Comparison of ENCODE assay signal across 14 mouse cellular contexts in genomic region chr8:121090716-121091115, GRCm38 (mm10). TPM values are rescaled to one million over a fixed set of nuclear protein-coding genes. Genes with fewer than 3 reads are reported as not detected.
DNase-seq lines count a peak whose midpoint lies in the region; ATAC-seq and TF ChIP-seq lines count a peak whose summit lies in the region.
"Had no signal": no experiment of that assay in that cellular context is flagged by ENCODE, and none has a peak within 500 bp of the region (broad histone marks: within the 10 kb centered on the region; RNA-seq: fewer than 3 reads in every experiment).

No protein-coding gene starts in this region.

- H3K36me3 ChIP-seq in hindbrain, embryonic 11.5 days (ENCODE audit: control insufficient read depth, insufficient read depth, low read length), result no peaks in the 10 kb centered on the region
- no peaks in the 10 kb centered on the region for H3K36me3 ChIP-seq in hindbrain, embryonic 14.5 days (replicated peaks; ENCODE audit: control insufficient read depth, insufficient read depth)
- no peaks in the 10 kb centered on the region for H3K36me3 ChIP-seq in lung, postnatal 0 days (ENCODE audit: insufficient read depth, low read length)
- H3K36me3 ChIP-seq in embryonic facial prominence, embryonic 10.5 days (replicated peaks), result 0 out of 2 replicates have a peak, but pooled peaks cover 3% of the 10 kb centered on the region
- H3K36me3 ChIP-seq: embryonic facial prominence, embryonic 13.5 days had no signal

- no peak overlapping the region for H3K4me2 ChIP-seq in hindbrain, embryonic 11.5 days (replicated peaks; ENCODE audit: low read depth, low read length)
- no peak overlapping the region for H3K4me2 ChIP-seq in hindbrain, embryonic 14.5 days (replicated peaks)
- H3K4me2 ChIP-seq in lung, postnatal 0 days (replicated peaks; ENCODE audit: low read depth, low read length), result peak overlapping the region; percentile 79; the same call in 1 of the 2 replicates

- TF ChIP-seq CTCF in lung, postnatal 0 days (IDR thresholded peaks at IDR 0.05), result peak; percentile 55

- no peaks in the 10 kb centered on the region for H3K9me3 ChIP-seq in hindbrain, embryonic 11.5 days (ENCODE audit: control insufficient read depth, low read length)
- H3K9me3 ChIP-seq in hindbrain, embryonic 14.5 days (ENCODE audit: control insufficient read depth, low read length), result no peaks in the 10 kb centered on the region
- H3K9me3 ChIP-seq in lung, postnatal 0 days (ENCODE audit: low read length), result no peaks in the 10 kb centered on the region
- H3K9me3 ChIP-seq in embryonic facial prominence, embryonic 10.5 days, result no peaks in the 10 kb centered on the region
- H3K9me3 ChIP-seq: embryonic facial prominence, embryonic 13.5 days had no signal

- H3K4me3 ChIP-seq in hindbrain, embryonic 11.5 days (ENCODE audit: low read depth, low read length), result no peak overlapping the region
- H3K4me3 ChIP-seq in hindbrain, embryonic 14.5 days (replicated peaks; ENCODE audit: low read length), result no peak overlapping the region
- 0 out of 2 replicates have a peak overlapping the region, but pooled peaks have one; percentile 74 for H3K4me3 ChIP-seq in lung, postnatal 0 days (ENCODE audit: low read depth, low read length)
- peak overlapping the region; percentile 5; the same call in 1 of the 2 replicates for H3K4me3 ChIP-seq in embryonic facial prominence, embryonic 10.5 days
- H3K4me3 ChIP-seq: embryonic facial prominence, embryonic 13.5 days had no signal

- peak; percentile 40 for DNase-seq in hindbrain, embryonic 11.5 days (ENCODE audit: low spot score)
- DNase-seq in hindbrain, embryonic 14.5 days (ENCODE audit: low spot score), result no peak
- no peak for DNase-seq in lung, postnatal 0 days (ENCODE audit: low spot score)
- no peak for DNase-seq in lung, adult 18-20 months
- peak; percentile 70 for DNase-seq in embryonic facial prominence, embryonic 10.5 days (ENCODE audit: low spot score)
- peak; percentile 59 for DNase-seq in lung, postnatal 10 days
- DNase-seq in left cerebral cortex, adult 11 months (ENCODE audit: low spot score), result no peak
- DNase-seq in urinary bladder, adult 2 months (ENCODE audit: low spot score), result no peak
- DNase-seq: heart, adult 18-20 months; right cerebral cortex, adult 18-20 months had no signal

- ATAC-seq in hindbrain, embryonic 11.5 days (ENCODE audit: low FRiP score), result no peak
- no peak for ATAC-seq in hindbrain, embryonic 14.5 days (ENCODE audit: low FRiP score)
- ATAC-seq in lung, postnatal 0 days, result 0 out of 2 replicates have a peak, but pooled peaks have one; percentile 6
- ATAC-seq: inflammation-experienced regulatory T-cells, adult 6 months had no signal

- H3K27me3 ChIP-seq in hindbrain, embryonic 11.5 days (ENCODE audit: control insufficient read depth, insufficient read depth, low read length), result peaks cover 75% of the 10 kb centered on the region
- peaks cover 84% of the 10 kb centered on the region for H3K27me3 ChIP-seq in hindbrain, embryonic 14.5 days (ENCODE audit: control insufficient read depth, insufficient read depth, low read length)
- peaks cover 8% of the 10 kb centered on the region; the same call in 1 of the 2 replicates for H3K27me3 ChIP-seq in lung, postnatal 0 days (replicated peaks; ENCODE audit: insufficient read depth, low read length)
- H3K27me3 ChIP-seq in embryonic facial prominence, embryonic 10.5 days (replicated peaks; ENCODE audit: low read depth, poor library complexity, severe bottlenecking), result peaks cover 92% of the 10 kb centered on the region

- 0% methylated on average over 1 of the region's 1 CpGs for WGBS in hindbrain, embryonic 11.5 days
- WGBS in hindbrain, embryonic 14.5 days, result 0% methylated on average over 1 of the region's 1 CpGs
- 8% methylated on average over 1 of the region's 1 CpGs for WGBS in lung, postnatal 0 days
- 3% methylated on average over 1 of the region's 1 CpGs for WGBS in embryonic facial prominence, embryonic 10.5 days

- H3K27ac ChIP-seq in hindbrain, embryonic 11.5 days (ENCODE audit: low read depth, low read length), result no peak overlapping the region
- no peak overlapping the region for H3K27ac ChIP-seq in hindbrain, embryonic 14.5 days
- H3K27ac ChIP-seq in lung, postnatal 0 days (ENCODE audit: low read length), result peak overlapping the region; percentile 68
- H3K27ac ChIP-seq in embryonic facial prominence, embryonic 10.5 days (replicated peaks), result no peak overlapping the region
- H3K27ac ChIP-seq: embryonic facial prominence, embryonic 13.5 days; macrophage had no signal

- H3K4me1 ChIP-seq in hindbrain, embryonic 11.5 days (replicated peaks; ENCODE audit: control insufficient read depth, insufficient read depth, low read length), result 0 out of 2 replicates have a peak, but pooled peaks cover 3% of the 10 kb centered on the region
- no peaks in the 10 kb centered on the region for H3K4me1 ChIP-seq in hindbrain, embryonic 14.5 days (replicated peaks; ENCODE audit: control insufficient read depth, insufficient read depth, low read length)
- peaks cover 4% of the 10 kb centered on the region for H3K4me1 ChIP-seq in lung, postnatal 0 days (ENCODE audit: insufficient read depth, low read depth, low read length)
- H3K4me1 ChIP-seq in embryonic facial prominence, embryonic 10.5 days, result peaks cover 40% of the 10 kb centered on the region

- TF ChIP-seq EP300 in lung, postnatal 0 days (IDR thresholded peaks at IDR 0.05), result no peak

- H3K9ac ChIP-seq in hindbrain, embryonic 11.5 days (ENCODE audit: low read depth, low read length), result no peak overlapping the region
- H3K9ac ChIP-seq in hindbrain, embryonic 14.5 days, result no peak overlapping the region
- 0 out of 2 replicates have a peak overlapping the region, but pooled peaks have one; percentile 8 for H3K9ac ChIP-seq in lung, postnatal 0 days (replicated peaks; ENCODE audit: low read depth)
- H3K9ac ChIP-seq: embryonic facial prominence, embryonic 13.5 days had no signal

RNA-seq across cellular contexts. Expression of gene Foxf1, which starts 6.5 kb away (rescaled TPM):
- polyA plus RNA-seq in hindbrain, embryonic 11.5 days (2014; fragmentation: Nextera tagmentation; extraction: Ambion mirVana), result 2.1 and 2.3 TPM in 2 replicates
- 1.1 and 1.7 TPM in 2 replicates for polyA plus RNA-seq in hindbrain, embryonic 14.5 days (2014; fragmentation: Nextera tagmentation; extraction: Ambion mirVana)
- polyA plus RNA-seq in lung, postnatal 0 days (2015; fragmentation: Nextera tagmentation; extraction: Ambion mirVana), result 156 and 194 TPM in 2 replicates
- 28.8 and 30.1 TPM in 2 replicates for polyA plus RNA-seq in embryonic facial prominence, embryonic 10.5 days (2016; fragmentation: Nextera tagmentation; extraction: Ambion mirVana)
- 104 and 117 TPM in 2 replicates for polyA plus RNA-seq in urinary bladder, adult 2 months (2012; rRNA removed)

RNA-seq across cellular contexts. Expression of gene Mthfsd, which starts 17.5 kb away (rescaled TPM):
- 53.5 and 56.1 TPM in 2 replicates for polyA plus RNA-seq in hindbrain, embryonic 11.5 days (2014; fragmentation: Nextera tagmentation; extraction: Ambion mirVana)
- polyA plus RNA-seq in hindbrain, embryonic 14.5 days (2014; fragmentation: Nextera tagmentation; extraction: Ambion mirVana), result 34.6 and 45.6 TPM in 2 replicates
- 36.1 and 37.7 TPM in 2 replicates for polyA plus RNA-seq in lung, postnatal 0 days (2015; fragmentation: Nextera tagmentation; extraction: Ambion mirVana)
- 68.2 and 72.3 TPM in 2 replicates for polyA plus RNA-seq in embryonic facial prominence, embryonic 10.5 days (2016; fragmentation: Nextera tagmentation; extraction: Ambion mirVana)
- 95.5 and 139 TPM in 2 replicates for polyA plus RNA-seq in urinary bladder, adult 2 months (2012; rRNA removed)

RNA-seq across cellular contexts. Expression of gene Foxc2, which starts 25.3 kb away (rescaled TPM):
- 6.8 and 8.0 TPM in 2 replicates for polyA plus RNA-seq in hindbrain, embryonic 11.5 days (2014; fragmentation: Nextera tagmentation; extraction: Ambion mirVana)
- polyA plus RNA-seq in hindbrain, embryonic 14.5 days (2014; fragmentation: Nextera tagmentation; extraction: Ambion mirVana), result 2.9 and 3.1 TPM in 2 replicates
- polyA plus RNA-seq in lung, postnatal 0 days (2015; fragmentation: Nextera tagmentation; extraction: Ambion mirVana), result 0.47 and 0.58 TPM in 2 replicates
- 11.7 and 15.2 TPM in 2 replicates for polyA plus RNA-seq in embryonic facial prominence, embryonic 10.5 days (2016; fragmentation: Nextera tagmentation; extraction: Ambion mirVana)
- polyA plus RNA-seq in urinary bladder, adult 2 months (2012; rRNA removed), result 0.47 and 1.0 TPM in 2 replicates
- polyA plus RNA-seq: inflammation-experienced regulatory T-cells, adult 6 months; macrophage had no signal

RNA-seq across cellular contexts. Expression of gene Foxl1, which starts 37.0 kb away (rescaled TPM):
- polyA plus RNA-seq in hindbrain, embryonic 11.5 days (2014; fragmentation: Nextera tagmentation; extraction: Ambion mirVana), result 0.73 and 1.9 TPM in 2 replicates
- polyA plus RNA-seq in hindbrain, embryonic 14.5 days (2014; fragmentation: Nextera tagmentation; extraction: Ambion mirVana), result 0.12 and 0.25 TPM in 2 replicates
- 0.88 and 1.3 TPM in 2 replicates for polyA plus RNA-seq in lung, postnatal 0 days (2015; fragmentation: Nextera tagmentation; extraction: Ambion mirVana)
- 2.8 and 4.6 TPM in 2 replicates for polyA plus RNA-seq in embryonic facial prominence, embryonic 10.5 days (2016; fragmentation: Nextera tagmentation; extraction: Ambion mirVana)
- polyA plus RNA-seq in urinary bladder, adult 2 months (2012; rRNA removed), result 3.4 and 5.0 TPM in 2 replicates
- polyA plus RNA-seq: inflammation-experienced regulatory T-cells, adult 6 months; macrophage; testis, adult 2 months had no signal

Comparison
In these comparisons a context has a peak if more than half of its experiments do, and no peak if none do; other contexts are left out.
1. DNase-seq: peak in hindbrain, embryonic 11.5 days (single experiment), embryonic facial prominence, embryonic 10.5 days (single experiment) and lung, postnatal 10 days (single experiment); none in hindbrain, embryonic 14.5 days (single experiment), lung, postnatal 0 days (single experiment), lung, adult 18-20 months (0 of 2), left cerebral cortex, adult 11 months (single experiment) and urinary bladder, adult 2 months (single experiment).
2. H3K4me3 ChIP-seq: peak in lung, postnatal 0 days (single experiment) and embryonic facial prominence, embryonic 10.5 days (single experiment); none in hindbrain, embryonic 11.5 days (single experiment) and hindbrain, embryonic 14.5 days (single experiment).